In the genomic region with DNA sequence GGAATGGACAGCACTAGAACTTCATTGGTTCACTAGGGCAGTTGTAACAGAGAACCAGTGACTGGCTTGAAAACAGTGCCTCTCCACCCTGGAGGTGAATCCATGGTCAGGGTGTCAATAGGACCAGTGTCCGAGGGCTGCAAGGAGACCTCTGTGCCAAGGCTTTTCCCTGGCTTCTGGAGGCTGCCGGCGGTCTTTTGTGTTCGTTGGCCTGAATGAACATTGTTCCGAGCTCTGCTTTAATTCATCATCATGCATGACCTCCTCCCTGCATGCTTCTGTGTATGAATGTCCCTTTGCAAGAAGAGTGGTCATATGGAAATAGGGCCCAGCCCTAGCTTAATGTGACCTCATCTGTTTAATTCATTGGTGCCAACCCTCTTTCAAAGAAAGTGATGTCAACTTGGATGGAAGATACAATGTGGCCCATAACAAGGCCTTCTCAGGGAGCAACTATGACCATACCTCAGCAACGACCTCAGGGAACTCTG, we compare ENCODE assay signal across 20 mouse cellular contexts.
DNase-seq lines count a peak whose midpoint lies in the region; ATAC-seq and TF ChIP-seq lines count a peak whose summit lies in the region.
"Had no signal": no experiment of that assay in that cellular context is flagged by ENCODE, and none has a peak within 500 bp of the region (broad histone marks: within the 10 kb centered on the region; RNA-seq: fewer than 3 reads in every experiment).

No protein-coding gene starts in this region.

- intact Hi-C loops in gastrocnemius, adult 2 months (cut with DNase I): no loop called here

- H3K9me3 ChIP-seq in embryonic facial prominence, embryonic 14.5 days (ENCODE audit: control insufficient read depth, low read length): no peaks in the 10 kb centered on the region
- no peaks in the 10 kb centered on the region for H3K9me3 ChIP-seq in embryonic facial prominence, embryonic 10.5 days
- H3K9me3 ChIP-seq in midbrain, embryonic 16.5 days (replicated peaks; ENCODE audit: control insufficient read depth, low read length, poor library complexity, severe bottlenecking): no peaks in the 10 kb centered on the region
- no peaks in the 10 kb centered on the region for H3K9me3 ChIP-seq in midbrain, embryonic 13.5 days
- no peaks in the 10 kb centered on the region for H3K9me3 ChIP-seq in hindbrain, embryonic 12.5 days (replicated peaks)
- H3K9me3 ChIP-seq: liver, embryonic 15.5 days; stomach, embryonic 15.5 days had no signal

- H3K4me2 ChIP-seq in embryonic facial prominence, embryonic 14.5 days (ENCODE audit: low read depth, low read length): no peak overlapping the region
- H3K4me2 ChIP-seq in midbrain, embryonic 16.5 days (ENCODE audit: low read length): no peak overlapping the region
- H3K4me2 ChIP-seq in midbrain, embryonic 13.5 days (replicated peaks): no peak overlapping the region
- no peak overlapping the region for H3K4me2 ChIP-seq in hindbrain, embryonic 12.5 days (replicated peaks)
- H3K4me2 ChIP-seq: liver, embryonic 15.5 days; stomach, embryonic 15.5 days had no signal

- H3K36me3 ChIP-seq in embryonic facial prominence, embryonic 14.5 days (ENCODE audit: control insufficient read depth, insufficient read depth, low read length): no peaks in the 10 kb centered on the region
- H3K36me3 ChIP-seq in embryonic facial prominence, embryonic 10.5 days (replicated peaks): no peaks in the 10 kb centered on the region
- H3K36me3 ChIP-seq in midbrain, embryonic 16.5 days (ENCODE audit: control insufficient read depth, insufficient read depth, low read length): no peaks in the 10 kb centered on the region
- no peaks in the 10 kb centered on the region for H3K36me3 ChIP-seq in midbrain, embryonic 13.5 days
- no peaks in the 10 kb centered on the region for H3K36me3 ChIP-seq in hindbrain, embryonic 12.5 days
- H3K36me3 ChIP-seq: liver, embryonic 15.5 days; stomach, embryonic 15.5 days had no signal

- WGBS in embryonic facial prominence, embryonic 14.5 days: 76% methylated on average over 6 of the region's 6 CpGs
- WGBS in embryonic facial prominence, embryonic 10.5 days: 83% methylated on average over 6 of the region's 6 CpGs
- WGBS in midbrain, embryonic 16.5 days: 57% methylated on average over 6 of the region's 6 CpGs
- WGBS in midbrain, embryonic 13.5 days: 49% methylated on average over 6 of the region's 6 CpGs
- WGBS in hindbrain, embryonic 12.5 days: 32% methylated on average over 6 of the region's 6 CpGs

- H3K4me3 ChIP-seq in embryonic facial prominence, embryonic 14.5 days (ENCODE audit: low read depth, low read length): no peak overlapping the region
- no peak overlapping the region for H3K4me3 ChIP-seq in embryonic facial prominence, embryonic 10.5 days
- H3K4me3 ChIP-seq in midbrain, embryonic 16.5 days (ENCODE audit: low read depth, low read length): no peak overlapping the region
- H3K4me3 ChIP-seq in midbrain, embryonic 13.5 days (replicated peaks): no peak overlapping the region
- no peak overlapping the region for H3K4me3 ChIP-seq in hindbrain, embryonic 12.5 days
- H3K4me3 ChIP-seq in gastrocnemius, adult 2 months: no peak overlapping the region
- H3K4me3 ChIP-seq: liver, embryonic 15.5 days; stomach, embryonic 15.5 days had no signal

- H3K27ac ChIP-seq in embryonic facial prominence, embryonic 14.5 days (replicated peaks; ENCODE audit: low read depth, low read length): no peak overlapping the region
- H3K27ac ChIP-seq in embryonic facial prominence, embryonic 10.5 days (replicated peaks): no peak overlapping the region
- no peak overlapping the region for H3K27ac ChIP-seq in midbrain, embryonic 16.5 days (ENCODE audit: low read length)
- H3K27ac ChIP-seq in midbrain, embryonic 13.5 days: no peak overlapping the region
- H3K27ac ChIP-seq in hindbrain, embryonic 12.5 days: no peak overlapping the region
- H3K27ac ChIP-seq in gastrocnemius, adult 2 months: no peak overlapping the region
- H3K27ac ChIP-seq: kidney, postnatal 0 days; liver, embryonic 15.5 days; stomach, embryonic 15.5 days had no signal

- DNase-seq in embryonic facial prominence, embryonic 14.5 days (ENCODE audit: low spot score): peak; percentile 22
- DNase-seq in embryonic facial prominence, embryonic 10.5 days (ENCODE audit: low spot score): no peak
- DNase-seq in retina, embryonic 14.5 days (ENCODE audit: low spot score): peak; percentile 74
- no peak for DNase-seq in gastrocnemius, adult 2 months
- DNase-seq in right cerebral cortex, postnatal 36 days (ENCODE audit: low spot score in 2 of 2): no peak
- DNase-seq: adrenal gland, postnatal 10 days; cerebellum, adult 11 months; cerebellum, postnatal 10 days; gastrocnemius, postnatal 14 days; heart, adult 18-20 months had no signal

- no peaks in the 10 kb centered on the region for H3K4me1 ChIP-seq in embryonic facial prominence, embryonic 14.5 days (ENCODE audit: control insufficient read depth, insufficient read depth, low read length)
- H3K4me1 ChIP-seq in embryonic facial prominence, embryonic 10.5 days: no peaks in the 10 kb centered on the region
- no peaks in the 10 kb centered on the region for H3K4me1 ChIP-seq in midbrain, embryonic 16.5 days (ENCODE audit: control insufficient read depth, insufficient read depth, low read length)
- H3K4me1 ChIP-seq in midbrain, embryonic 13.5 days (replicated peaks): no peaks in the 10 kb centered on the region
- no peaks in the 10 kb centered on the region for H3K4me1 ChIP-seq in hindbrain, embryonic 12.5 days
- H3K4me1 ChIP-seq: liver, embryonic 15.5 days; stomach, embryonic 15.5 days had no signal

- TF ChIP-seq CTCF in gastrocnemius, adult 2 months (IDR thresholded peaks at IDR 0.05): no peak

- no peak overlapping the region for H3K9ac ChIP-seq in embryonic facial prominence, embryonic 14.5 days (ENCODE audit: low read depth, low read length)
- no peak overlapping the region for H3K9ac ChIP-seq in midbrain, embryonic 16.5 days (ENCODE audit: low read depth, low read length)
- no peak overlapping the region for H3K9ac ChIP-seq in midbrain, embryonic 13.5 days (replicated peaks)
- H3K9ac ChIP-seq in hindbrain, embryonic 12.5 days: no peak overlapping the region
- H3K9ac ChIP-seq: liver, embryonic 15.5 days; stomach, embryonic 15.5 days had no signal

- peak; percentile 19; the same call in 1 of the 2 replicates for ATAC-seq in embryonic facial prominence, embryonic 14.5 days (ENCODE audit: low read depth)
- peak; percentile 57 for ATAC-seq in midbrain, embryonic 16.5 days
- ATAC-seq in midbrain, embryonic 13.5 days: no peak
- 0 out of 2 replicates have a peak, but pooled peaks have one; percentile 30 for ATAC-seq in hindbrain, embryonic 12.5 days (ENCODE audit: low FRiP score)
- ATAC-seq: activated CD4-positive, CD25-positive, alpha-beta regulatory T cell, adult 4 months; CD4-positive, CD25-positive, alpha-beta regulatory T cell, adult 4 months; intestine, postnatal 0 days; lung, postnatal 0 days had no signal

- H3K27me3 ChIP-seq in embryonic facial prominence, embryonic 14.5 days (replicated peaks; ENCODE audit: control insufficient read depth, insufficient read depth, low read length): no peaks in the 10 kb centered on the region
- no peaks in the 10 kb centered on the region for H3K27me3 ChIP-seq in embryonic facial prominence, embryonic 10.5 days (replicated peaks; ENCODE audit: low read depth, poor library complexity, severe bottlenecking)
- H3K27me3 ChIP-seq in midbrain, embryonic 16.5 days (ENCODE audit: control insufficient read depth, insufficient read depth, low read depth, low read length): no peaks in the 10 kb centered on the region
- H3K27me3 ChIP-seq in midbrain, embryonic 13.5 days: no peaks in the 10 kb centered on the region
- H3K27me3 ChIP-seq in hindbrain, embryonic 12.5 days: no peaks in the 10 kb centered on the region
- H3K27me3 ChIP-seq: liver, embryonic 15.5 days; stomach, embryonic 15.5 days had no signal

Comparison
In these comparisons a context has a peak if more than half of its experiments do, and no peak if none do; other contexts are left out.
1. DNase-seq: peak in embryonic facial prominence, embryonic 14.5 days (single experiment) and retina, embryonic 14.5 days (single experiment); none in embryonic facial prominence, embryonic 10.5 days (single experiment), gastrocnemius, adult 2 months (single experiment) and right cerebral cortex, postnatal 36 days (0 of 2).